Mouse (Mus musculus): ENCODE data around the gene B3gnt9. TPM values are rescaled to one million over a fixed set of nuclear protein-coding genes. Genes with fewer than 3 reads are reported as not detected.

Gene B3gnt9
- polyA plus RNA-seq, 1 experiment from 2014 or later: 42.8 TPM

DNA sequence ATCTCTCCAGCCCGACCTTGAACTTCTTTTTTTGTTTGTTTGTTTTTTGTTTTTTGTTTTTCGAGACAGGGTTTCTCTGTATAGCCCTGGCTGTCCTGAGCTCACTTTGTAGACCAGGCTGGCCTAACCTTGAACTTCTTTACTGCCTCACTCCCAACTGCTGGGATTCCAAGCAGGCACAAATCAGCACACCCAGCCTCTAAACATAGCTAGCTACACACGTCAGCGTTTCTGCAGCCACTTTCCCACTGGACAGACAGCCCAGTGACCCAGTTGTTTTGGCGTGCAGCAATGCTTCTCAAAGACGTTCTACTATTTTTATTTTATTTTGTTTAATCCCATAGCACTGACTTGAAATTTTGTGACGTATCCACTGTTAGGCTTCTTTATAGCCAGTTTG is 31.1 kb downstream of the B3gnt9 start:
- Histone ChIP-seq H3K27ac (replicated peaks; ENCODE audit: low read depth, low read length) (peak overlapping the region; percentile 86), H3K9me3 (ENCODE audit: control insufficient read depth, low read length) (no peaks in the 10 kb centered on the region), H3K4me1 (ENCODE audit: control insufficient read depth, insufficient read depth, low read length) (peaks cover 11% of the 10 kb centered on the region), H3K4me2 (ENCODE audit: low read depth, low read length) (peak overlapping the region; percentile 61; the same call in 1 of the 2 replicates), H3K9ac (ENCODE audit: low read depth, low read length) (peak overlapping the region; percentile 85), H3K27me3 (replicated peaks; ENCODE audit: control insufficient read depth, insufficient read depth, low read length) (no peaks in the 10 kb centered on the region), H3K36me3 (ENCODE audit: control insufficient read depth, insufficient read depth, low read length) (no peaks in the 10 kb centered on the region), H3K4me3 (ENCODE audit: low read depth, low read length) (peak overlapping the region; percentile 85; the same call in 1 of the 2 replicates)
- WGBS: 82% methylated on average over 7 of the region's 7 CpGs
- DNase-seq (ENCODE audit: low spot score) (no peak), ATAC-seq (ENCODE audit: low read depth) (no peak)

DNA sequence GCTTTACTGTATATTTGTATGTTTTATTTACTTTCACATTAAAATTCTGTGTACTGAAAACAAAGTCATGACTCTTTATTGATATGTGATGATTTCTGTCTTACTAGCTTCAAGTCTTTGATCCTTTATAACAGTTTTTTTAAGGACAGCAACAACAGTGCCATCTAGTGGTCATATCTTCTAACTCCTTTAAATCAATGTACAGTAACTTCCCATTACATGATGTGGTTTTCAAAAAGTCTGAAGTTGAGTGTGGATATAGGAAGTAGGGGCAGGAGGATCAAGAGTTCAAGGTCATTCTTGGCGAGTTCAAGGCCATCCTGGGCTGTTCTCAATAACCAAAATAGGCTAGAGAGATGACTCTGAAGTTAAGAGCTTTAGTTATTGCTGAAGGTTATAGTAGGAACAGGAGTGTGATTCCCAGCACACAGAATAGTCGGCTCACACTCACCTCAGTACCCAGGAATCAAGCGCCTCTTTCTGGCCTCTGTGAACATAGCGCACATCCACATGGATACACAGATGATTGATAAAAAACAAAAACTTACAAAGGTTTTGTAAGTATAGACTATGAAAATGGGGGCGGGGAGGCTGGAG is 36.9 kb downstream of the B3gnt9 start:
- H3K9ac ChIP-seq (ENCODE audit: low read depth, low read length): no peak overlapping the region
- ATAC-seq (ENCODE audit: low read depth) (no peak), DNase-seq (ENCODE audit: low spot score) (peak; percentile 85)
- no peak overlapping the region for H3K4me2 ChIP-seq (ENCODE audit: low read depth, low read length)
- no peak overlapping the region for H3K27ac ChIP-seq (replicated peaks; ENCODE audit: low read depth, low read length)
- H3K9me3 ChIP-seq (ENCODE audit: control insufficient read depth, low read length): no peaks in the 10 kb centered on the region
- no peak overlapping the region for H3K4me3 ChIP-seq (ENCODE audit: low read depth, low read length)
- H3K4me1 ChIP-seq (ENCODE audit: control insufficient read depth, insufficient read depth, low read length): no peaks in the 10 kb centered on the region
- H3K27me3 ChIP-seq (replicated peaks; ENCODE audit: control insufficient read depth, insufficient read depth, low read length): no peaks in the 10 kb centered on the region
- WGBS: 82% methylated on average over 5 of the region's 5 CpGs
- H3K36me3 ChIP-seq (ENCODE audit: control insufficient read depth, insufficient read depth, low read length): peaks cover 40% of the 10 kb centered on the region

DNA sequence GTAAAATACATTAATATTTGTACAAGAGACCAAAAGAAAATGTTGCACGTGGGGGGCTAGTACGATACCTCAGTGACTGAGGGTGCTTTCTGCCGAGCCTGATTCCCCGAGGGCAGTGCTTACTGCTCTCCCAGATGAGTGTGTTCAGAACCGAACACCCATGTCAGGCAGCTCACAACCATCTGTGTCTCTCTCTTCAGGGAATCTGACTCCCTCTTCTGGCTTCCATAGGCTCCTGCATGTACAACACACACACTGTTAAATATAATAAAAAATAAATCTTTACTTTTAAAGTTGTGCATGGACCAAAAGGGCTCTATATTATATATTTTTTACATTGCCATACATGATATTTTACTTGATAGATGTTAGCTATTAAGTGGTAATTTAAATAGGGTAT is 40.8 kb downstream of the B3gnt9 start:
- 88% methylated on average over 5 of the region's 5 CpGs for WGBS
- no peaks in the 10 kb centered on the region for H3K4me1 ChIP-seq (ENCODE audit: control insufficient read depth, insufficient read depth, low read length)
- H3K9ac ChIP-seq (ENCODE audit: low read depth, low read length): no peak overlapping the region
- H3K9me3 ChIP-seq (ENCODE audit: control insufficient read depth, low read length): no peaks in the 10 kb centered on the region
- no peaks in the 10 kb centered on the region for H3K27me3 ChIP-seq (replicated peaks; ENCODE audit: control insufficient read depth, insufficient read depth, low read length)
- DNase-seq (ENCODE audit: low spot score): no peak
- H3K27ac ChIP-seq (replicated peaks; ENCODE audit: low read depth, low read length): no peak overlapping the region
- H3K36me3 ChIP-seq (ENCODE audit: control insufficient read depth, insufficient read depth, low read length): peaks cover 49% of the 10 kb centered on the region
- H3K4me3 ChIP-seq (ENCODE audit: low read depth, low read length): no peak overlapping the region
- ATAC-seq (ENCODE audit: low read depth): no peak
- H3K4me2 ChIP-seq (ENCODE audit: low read depth, low read length): no peak overlapping the region

DNA sequence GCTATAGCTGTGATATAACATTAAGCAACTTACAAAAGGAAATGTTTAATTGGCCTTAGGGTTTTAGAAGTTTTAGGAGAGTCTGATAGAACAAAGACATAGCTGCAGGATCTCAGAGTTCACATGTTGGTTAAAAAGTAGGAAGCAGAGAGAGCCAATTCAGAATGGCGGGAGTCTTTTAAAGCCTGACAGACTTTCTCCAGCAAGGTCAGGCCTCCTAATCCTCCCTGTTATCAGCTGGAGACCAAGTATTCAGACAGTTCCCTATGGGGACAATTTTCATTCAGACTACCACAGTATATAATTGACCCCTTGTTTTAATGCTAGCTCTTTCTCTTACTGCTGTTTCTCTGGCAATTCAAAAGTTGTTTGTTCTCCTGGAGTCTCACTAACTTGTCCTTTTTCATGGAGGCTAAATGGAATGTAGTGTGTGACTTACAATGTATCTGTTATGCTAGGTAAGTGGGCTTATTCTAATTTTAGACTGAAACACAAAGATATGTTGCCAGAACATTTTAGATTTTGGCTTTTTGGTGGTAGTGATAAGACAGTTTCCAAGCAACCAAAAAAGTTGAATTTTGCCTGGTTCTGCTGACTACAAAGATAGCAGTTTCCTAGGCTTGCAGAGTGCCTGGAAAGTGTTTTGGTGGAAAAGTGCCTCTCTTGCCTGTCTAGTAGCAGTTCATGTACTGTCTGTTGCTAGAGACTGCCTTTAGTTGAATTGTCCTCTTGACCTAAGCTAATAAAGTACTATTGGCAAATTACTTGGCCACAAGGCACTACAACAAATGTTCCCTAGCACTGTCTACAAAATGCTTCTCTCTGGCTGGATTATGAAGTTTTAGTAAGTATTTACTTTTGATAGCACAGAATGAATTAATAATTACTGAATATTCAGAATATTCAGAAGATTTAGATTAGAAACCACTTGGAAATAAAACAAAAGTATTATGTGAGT is 45.5 kb downstream of the B3gnt9 start:
- Histone ChIP-seq H3K4me2 (ENCODE audit: low read depth, low read length) (no peak overlapping the region), H3K27ac (replicated peaks; ENCODE audit: low read depth, low read length) (no peak overlapping the region), H3K4me1 (ENCODE audit: control insufficient read depth, insufficient read depth, low read length) (no peaks in the 10 kb centered on the region), H3K36me3 (ENCODE audit: control insufficient read depth, insufficient read depth, low read length) (peaks cover 39% of the 10 kb centered on the region), H3K9ac (ENCODE audit: low read depth, low read length) (no peak overlapping the region), H3K9me3 (ENCODE audit: control insufficient read depth, low read length) (no peaks in the 10 kb centered on the region), H3K4me3 (ENCODE audit: low read depth, low read length) (no peak overlapping the region), H3K27me3 (replicated peaks; ENCODE audit: control insufficient read depth, insufficient read depth, low read length) (no peaks in the 10 kb centered on the region)
- no peak for DNase-seq (ENCODE audit: low spot score)
- 69% methylated on average over 1 of the region's 1 CpGs for WGBS
- ATAC-seq (ENCODE audit: low read depth): no peak

DNA sequence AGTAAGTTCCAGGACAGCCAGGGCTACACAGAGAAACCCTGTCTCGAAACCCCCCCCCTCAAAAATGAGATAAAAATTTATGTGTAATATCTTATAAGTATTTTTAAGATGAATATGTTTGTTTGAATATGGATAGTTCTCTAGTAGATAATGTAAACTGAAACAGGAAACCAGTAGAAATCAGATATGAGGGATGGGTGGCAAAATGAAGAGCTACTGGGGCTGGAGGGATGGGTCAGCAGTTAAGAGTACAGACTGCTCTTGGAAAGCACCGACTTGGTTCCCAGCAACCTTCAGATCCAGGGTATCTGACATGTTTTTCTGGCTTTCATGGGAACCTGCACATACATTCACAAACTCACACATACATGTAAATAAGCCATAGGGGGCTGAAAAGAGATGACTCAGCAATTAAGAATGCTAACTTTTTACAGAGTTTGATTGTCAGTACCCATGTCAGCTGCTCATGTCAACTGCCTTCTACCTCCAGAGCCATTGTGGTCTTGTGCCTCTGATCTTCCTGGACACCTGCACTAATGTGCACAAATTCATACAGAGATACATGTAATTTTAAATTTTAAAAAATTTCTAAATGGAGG is 47.2 kb downstream of the B3gnt9 start:
- H3K27ac ChIP-seq (replicated peaks; ENCODE audit: low read depth, low read length): no peak overlapping the region
- 94% methylated on average over 2 of the region's 2 CpGs for WGBS
- peaks cover 40% of the 10 kb centered on the region for H3K36me3 ChIP-seq (ENCODE audit: control insufficient read depth, insufficient read depth, low read length)

DNA sequence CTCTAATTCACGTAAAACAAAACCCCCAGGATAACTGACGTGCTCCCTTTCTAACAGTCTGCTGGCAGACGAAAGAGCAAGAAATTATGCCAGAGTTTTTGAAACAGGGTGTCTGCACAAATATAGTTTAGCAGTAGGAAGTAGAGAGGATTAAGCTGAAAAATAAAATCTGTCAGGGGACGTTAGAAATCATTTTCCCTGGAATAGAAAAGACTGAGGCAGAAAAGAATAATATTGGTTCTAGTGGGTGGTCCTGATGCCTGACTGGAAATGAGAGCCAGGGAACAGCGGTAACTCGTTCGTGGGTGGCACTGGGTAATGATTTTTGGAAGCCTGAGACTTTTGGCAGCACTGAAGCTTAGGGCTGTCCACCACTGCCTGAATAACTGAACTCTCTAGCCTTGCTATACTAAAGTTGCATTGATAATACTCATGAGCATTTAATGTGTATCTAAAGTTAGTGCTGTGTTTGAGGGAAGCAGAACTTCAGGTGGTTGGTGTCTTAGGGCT is 48.1 kb downstream of the B3gnt9 start:
- Histone ChIP-seq H3K9me3 (ENCODE audit: control insufficient read depth, low read length) (no peaks in the 10 kb centered on the region), H3K4me1 (ENCODE audit: control insufficient read depth, insufficient read depth, low read length) (no peaks in the 10 kb centered on the region), H3K27me3 (replicated peaks; ENCODE audit: control insufficient read depth, insufficient read depth, low read length) (no peaks in the 10 kb centered on the region), H3K4me3 (ENCODE audit: low read depth, low read length) (no peak overlapping the region), H3K4me2 (ENCODE audit: low read depth, low read length) (no peak overlapping the region), H3K27ac (replicated peaks; ENCODE audit: low read depth, low read length) (no peak overlapping the region), H3K9ac (ENCODE audit: low read depth, low read length) (no peak overlapping the region), H3K36me3 (ENCODE audit: control insufficient read depth, insufficient read depth, low read length) (peaks cover 46% of the 10 kb centered on the region)
- WGBS: 60% methylated on average over 7 of the region's 7 CpGs
- DNase-seq (ENCODE audit: low spot score): peak; percentile 29
- no peak for ATAC-seq (ENCODE audit: low read depth)

More for the DNA sequence above, 47.2 kb downstream of the B3gnt9 start:
- Histone ChIP-seq H3K4me2 (ENCODE audit: low read depth, low read length) (no peak overlapping the region), H3K9me3 (ENCODE audit: control insufficient read depth, low read length) (no peaks in the 10 kb centered on the region), H3K9ac (ENCODE audit: low read depth, low read length) (no peak overlapping the region), H3K4me1 (ENCODE audit: control insufficient read depth, insufficient read depth, low read length) (no peaks in the 10 kb centered on the region), H3K4me3 (ENCODE audit: low read depth, low read length) (no peak overlapping the region), H3K27me3 (replicated peaks; ENCODE audit: control insufficient read depth, insufficient read depth, low read length) (no peaks in the 10 kb centered on the region)
- no peak for ATAC-seq (ENCODE audit: low read depth)
- DNase-seq (ENCODE audit: low spot score): no peak

DNA sequence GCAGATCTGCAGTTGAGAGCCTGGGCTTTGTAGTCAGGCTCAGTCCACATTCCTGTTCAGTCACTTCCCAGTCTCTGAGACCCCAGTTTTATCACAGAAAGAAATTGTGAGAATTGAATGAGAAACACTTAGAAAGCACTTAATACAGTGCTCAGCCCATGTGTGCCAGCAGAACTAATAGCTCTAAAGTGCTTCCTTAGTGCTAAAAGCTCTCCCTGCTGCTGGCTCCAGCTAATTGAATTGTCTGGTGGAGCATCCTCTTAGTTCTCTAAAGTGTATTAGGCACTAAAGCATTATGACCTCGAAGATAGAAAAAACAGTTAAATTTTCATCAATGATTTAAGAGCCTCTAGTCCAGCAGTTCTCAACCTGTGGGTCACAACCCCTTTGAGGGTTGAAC is 49.2 kb downstream of the B3gnt9 start:
- no peak overlapping the region for H3K4me3 ChIP-seq (ENCODE audit: low read depth, low read length)
- no peaks in the 10 kb centered on the region for H3K4me1 ChIP-seq (ENCODE audit: control insufficient read depth, insufficient read depth, low read length)
- no peaks in the 10 kb centered on the region for H3K9me3 ChIP-seq (ENCODE audit: control insufficient read depth, low read length)
- H3K27me3 ChIP-seq (replicated peaks; ENCODE audit: control insufficient read depth, insufficient read depth, low read length): no peaks in the 10 kb centered on the region
- no peak overlapping the region for H3K9ac ChIP-seq (ENCODE audit: low read depth, low read length)
- no peak overlapping the region for H3K27ac ChIP-seq (replicated peaks; ENCODE audit: low read depth, low read length)
- WGBS: 89% methylated on average over 1 of the region's 1 CpGs
- no peak overlapping the region for H3K4me2 ChIP-seq (ENCODE audit: low read depth, low read length)
- H3K36me3 ChIP-seq (ENCODE audit: control insufficient read depth, insufficient read depth, low read length): peaks cover 51% of the 10 kb centered on the region
- ATAC-seq (ENCODE audit: low read depth): no peak; the same call in 1 of the 2 replicates
- no peak for DNase-seq (ENCODE audit: low spot score)

Data from embryonic facial prominence, embryonic 14.5 days (tissue).